Mouse (Mus musculus) Patski (cell line): Measurements from ENCODE around the gene Lipc. TPM values are rescaled to one million over a fixed set of nuclear protein-coding genes. Genes with fewer than 3 reads are reported as not detected.

Experiments
- ATAC-seq: fragments of 100-300 bp; one replicate; pipeline ENCODE4 v1.8.0; 2021
- CTCF ChIA-PET: fragments of 350-600 bp; sonication (Branson Sonifier 250); formaldehyde crosslinking; loops from one replicate; lab custom pipeline; 2022; ENCODE audit warnings: inconsistent platforms; lab: Charles Lee
- POLR2A ChIA-PET: fragments of 350-600 bp; sonication (Branson Sonifier 250); formaldehyde crosslinking; loops from one replicate; lab custom pipeline; 2022; ENCODE audit warnings: antibody characterized with exemption, inconsistent platforms; lab: Charles Lee
- DNase-seq: peaks from one replicate; pipeline ENCODE4 v3.0.0-alpha.2; 2011; ENCODE audit warnings: low read depth, low spot score
- H3K27me3 ChIP-seq: fragments of 371-371 bp; one replicate; pipeline ENCODE4 v1.5.1; 2021
- CTCF ChIP-seq: fragments of 100-300 bp; IDR thresholded peaks from one replicate; pipeline ENCODE4 v1.5.1; 2021
- in situ Hi-C: fragments of 300-500 bp; cut with MboI; formaldehyde crosslinking; loops from 3 replicates; pipeline ENCODE4 v1.11.1; 2018; ENCODE audit warnings: low pct_unique_long_range_greater_than_20kb, mixed read lengths
- polyA plus RNA-seq: library from polyadenylated mRNA; unstranded; gene quantifications from one replicate; pipeline ENCODE4 v1.2.3, GENCODE M21; 2021

The Lipc gene
- polyA plus RNA-seq, result 0.17 TPM

GRCm38 (mm10) chr9:70952126-70952525 lies at the start of gene Lipc:
Gene Lipc (minus strand): TSS chr9:70952226.
- CTCF ChIA-PET, result interaction anchor here (0.8 to 1.3 kb wide), 2 partner anchors 11 to 28 kb away, joined by 3 to 4 read pairs; no protein-coding TSS in a partner anchor

GRCm38 (mm10) chr9:70999161-70999560 lies 47.1 kb upstream of the Lipc start:
- H3K27me3 ChIP-seq, result no peaks in the 10 kb centered on the region
- TF ChIP-seq CTCF, result no peak
- DNase-seq, result no peak
- in situ Hi-C loops, result no loop called here
- no peak for ATAC-seq
- ChIA-PET POLR2A (no interaction called here), CTCF (no interaction called here)

More at GRCm38 (mm10) chr9:70952126-70952525, at the start of gene Lipc:
- POLR2A ChIA-PET, result interaction anchor here (0.6 kb wide), 1 partner anchor 11 kb away, joined by 4 read pairs; no protein-coding TSS in a partner anchor
- in situ Hi-C loops, result no loop called here
- no peak for ATAC-seq
- no peak for DNase-seq
- H3K27me3 ChIP-seq, result no peaks in the 10 kb centered on the region
- TF ChIP-seq CTCF, result no peak

- ChIA-PET CTCF (no interaction called here), POLR2A (no interaction called here)
- ATAC-seq (no peak), DNase-seq (no peak)
- TF ChIP-seq CTCF, result no peak
- in situ Hi-C loops, result no loop called here
- no peaks in the 10 kb centered on the region for H3K27me3 ChIP-seq
Observed at GRCm38 (mm10) chr9:70998719-70999118, 46.7 kb upstream of the Lipc start.

- ATAC-seq, result no peak
- ChIA-PET CTCF (no interaction called here), POLR2A (no interaction called here)
- H3K27me3 ChIP-seq, result no peaks in the 10 kb centered on the region
- no peak for TF ChIP-seq CTCF
- DNase-seq, result no peak
- in situ Hi-C loops, result no loop called here
Observed at GRCm38 (mm10) chr9:70993326-70993725, 41.3 kb upstream of the Lipc start.

GRCm38 (mm10) chr9:70991401-70991800 lies 39.4 kb upstream of the Lipc start:
- CTCF ChIA-PET, result no interaction called here
- ATAC-seq (no peak), DNase-seq (no peak)
- in situ Hi-C loops, result no loop called here
- no peak for TF ChIP-seq CTCF
- POLR2A ChIA-PET, result no interaction called here
- H3K27me3 ChIP-seq, result no peaks in the 10 kb centered on the region

- TF ChIP-seq CTCF, result no peak
- POLR2A ChIA-PET, result no interaction called here
- CTCF ChIA-PET, result no interaction called here
- ATAC-seq (no peak), DNase-seq (peak; percentile 13)
- in situ Hi-C loops, result no loop called here
- no peaks in the 10 kb centered on the region for H3K27me3 ChIP-seq
Observed at GRCm38 (mm10) chr9:70987210-70987609, 35.2 kb upstream of the Lipc start.

GRCm38 (mm10) chr9:70982991-70983480 lies 31.0 kb upstream of the Lipc start:
- no peaks in the 10 kb centered on the region for H3K27me3 ChIP-seq
- POLR2A ChIA-PET, result no interaction called here

GRCm38 (mm10) chr9:70981721-70982120 lies 29.7 kb upstream of the Lipc start:
- in situ Hi-C loops, result no loop called here
- ATAC-seq, result no peak

More at GRCm38 (mm10) chr9:70982991-70983480, 31.0 kb upstream of the Lipc start:
- ATAC-seq (no peak), DNase-seq (no peak)
- TF ChIP-seq CTCF, result no peak
- CTCF ChIA-PET, result no interaction called here
- in situ Hi-C loops, result no loop called here

GRCm38 (mm10) chr9:70979641-70980040 lies 27.6 kb upstream of the Lipc start:
- CTCF ChIA-PET, result interaction anchor here (1.1 kb wide), 1 partner anchor 10 kb away, joined by 3 read pairs; no protein-coding TSS in a partner anchor
- in situ Hi-C loops, result no loop called here
- no peaks in the 10 kb centered on the region for H3K27me3 ChIP-seq
- no peak for TF ChIP-seq CTCF
- no peak for DNase-seq
- POLR2A ChIA-PET, result no interaction called here
- ATAC-seq, result no peak

More at GRCm38 (mm10) chr9:70981721-70982120, 29.7 kb upstream of the Lipc start:
- POLR2A ChIA-PET, result no interaction called here
- no peak for TF ChIP-seq CTCF
- CTCF ChIA-PET, result no interaction called here
- H3K27me3 ChIP-seq, result no peaks in the 10 kb centered on the region
- no peak for DNase-seq

GRCm38 (mm10) chr9:70979171-70979570 lies 27.1 kb upstream of the Lipc start:
- in situ Hi-C loops, result no loop called here
- no peak for TF ChIP-seq CTCF
- DNase-seq (no peak), ATAC-seq (no peak)
- ChIA-PET CTCF (no interaction called here), POLR2A (no interaction called here)
- no peaks in the 10 kb centered on the region for H3K27me3 ChIP-seq

- no peak for TF ChIP-seq CTCF
- CTCF ChIA-PET, result no interaction called here
- POLR2A ChIA-PET, result interaction anchor here (0.7 kb wide), 1 partner anchor 231 kb away, joined by 3 read pairs; no protein-coding TSS in a partner anchor
- DNase-seq (no peak), ATAC-seq (no peak)
- in situ Hi-C loops, result no loop called here
- H3K27me3 ChIP-seq, result no peaks in the 10 kb centered on the region
Observed at GRCm38 (mm10) chr9:70977392-70977791, 25.4 kb upstream of the Lipc start.
